Mouse (Mus musculus): ENCODE measurements around the gene Cacna1g. TPM values are rescaled to one million over a fixed set of nuclear protein-coding genes. Genes with fewer than 3 reads are reported as not detected.
"Not testable (repeated sequence)": the region's sequence is repeated elsewhere in the genome, so short reads cannot be mapped to it uniquely, and the experiment has no call there.

Cacna1g gene
- polyA plus RNA-seq, 1 experiment from 2014 or later = 7.7 TPM

- Histone ChIP-seq H3K4me2 (no peak overlapping the region), H3K4me3 (no peak overlapping the region), H3K27ac (no peak overlapping the region), H3K4me1 (peaks cover 5% of the 10 kb centered on the region; the same call in 1 of the 2 replicates), H3K9ac (no peak overlapping the region), H3K9me3 (no peaks in the 10 kb centered on the region), H3K36me3 (no peaks in the 10 kb centered on the region), H3K27me3 (peaks cover 6% of the 10 kb centered on the region; the same call in 1 of the 2 replicates)
- 76% methylated on average over 7 of the region's 7 CpGs for WGBS
- ATAC-seq (ENCODE audit: borderline replicate concordance, extremely low read depth, low FRiP score, low TSS enrichment) = no peak
These were observed 79.9 kb downstream of the Cacna1g start for GRCm38 (mm10) chr11:94394107-94394506.

DNA sequence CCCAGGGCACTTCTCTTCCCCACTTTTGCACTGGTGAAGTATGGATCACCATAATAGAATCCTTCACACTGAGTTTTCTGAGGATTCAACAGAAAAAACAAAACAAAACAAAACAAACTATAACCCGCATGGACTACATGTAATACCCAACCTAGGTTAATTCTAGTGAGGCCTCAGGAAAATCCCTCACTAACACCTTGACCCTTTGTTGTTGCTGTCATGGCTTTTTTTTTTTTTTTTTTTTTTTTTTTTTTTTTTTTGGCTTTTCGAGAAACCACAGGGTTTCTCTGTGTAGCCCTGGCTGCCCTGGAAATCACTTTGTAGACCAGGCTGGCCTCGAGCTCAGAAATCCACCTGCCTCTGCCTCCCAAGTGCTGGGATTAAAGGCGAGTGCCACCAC, 80.5 kb downstream of the Cacna1g start:
- ATAC-seq (ENCODE audit: borderline replicate concordance, extremely low read depth, low FRiP score, low TSS enrichment); H3K4me2 ChIP-seq; H3K9ac ChIP-seq: not testable (repeated sequence)

DNA sequence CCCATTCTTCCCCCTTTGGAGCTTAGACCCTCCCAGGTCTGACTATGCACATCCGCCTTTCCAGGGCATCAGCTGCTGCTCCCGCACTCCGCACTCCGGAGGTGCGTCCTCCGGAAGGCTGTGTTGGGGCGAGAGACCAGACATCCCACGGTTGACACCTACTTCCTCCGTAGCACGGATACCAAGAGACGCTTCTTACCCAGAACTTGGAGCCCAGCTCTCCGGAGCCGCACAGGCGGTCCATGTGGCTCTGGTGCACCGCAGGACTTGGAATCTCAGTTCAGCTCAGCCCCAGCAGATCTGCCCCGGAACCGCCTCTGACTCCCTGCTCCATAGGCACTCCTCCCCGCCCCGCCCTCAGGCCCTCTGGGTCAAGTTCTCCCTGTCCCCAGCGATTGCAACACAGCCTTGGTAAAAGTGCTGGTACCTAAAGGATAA, 81.3 kb downstream of the Cacna1g start, which contains the start of gene Abcc3:
TSS of gene Abcc3 (minus strand) at position 326 of the 438 bp plus-strand sequence.
- Histone ChIP-seq H3K27me3 (peaks cover 6% of the 10 kb centered on the region; the same call in 1 of the 2 replicates), H3K4me2 (peak within 1 kb of the TSS; percentile 44), H3K9ac (no peak within 1 kb of the TSS), H3K4me1 (peaks cover 5% of the 10 kb centered on the region; the same call in 1 of the 2 replicates), H3K9me3 (no peaks in the 10 kb centered on the region), H3K27ac (no peak within 1 kb of the TSS), H3K36me3 (no peaks in the 10 kb centered on the region), H3K4me3 (peak within 1 kb of the TSS; percentile 24)
- WGBS = 3% methylated on average over 20 of the region's 20 CpGs
- no peak for ATAC-seq (ENCODE audit: borderline replicate concordance, extremely low read depth, low FRiP score, low TSS enrichment)

More for the DNA sequence above, 80.5 kb downstream of the Cacna1g start:
- not testable (repeated sequence) for H3K4me1 ChIP-seq, H3K27ac ChIP-seq, H3K27me3 ChIP-seq, H3K9me3 ChIP-seq, H3K36me3 ChIP-seq, H3K4me3 ChIP-seq
- 90% methylated on average over 4 of the region's 4 CpGs for WGBS

DNA sequence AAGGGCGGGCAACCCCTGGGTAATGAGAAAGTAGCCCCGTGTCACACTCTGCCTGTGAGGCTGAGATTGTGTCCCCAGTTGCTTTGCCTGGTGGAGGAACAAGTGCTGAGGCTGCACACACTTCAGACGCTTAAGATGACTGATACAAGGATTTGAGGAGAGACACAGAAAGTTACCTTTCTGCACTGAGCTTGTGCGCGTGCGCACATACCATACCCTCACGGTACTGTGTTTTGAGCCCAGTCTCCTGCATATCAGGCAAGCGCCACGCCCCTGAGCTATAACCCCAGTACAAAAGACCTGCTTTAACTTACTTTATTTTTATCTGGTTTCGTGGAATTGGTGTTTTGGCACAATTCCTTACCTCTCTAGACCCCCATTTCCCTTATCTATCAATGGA, 82.3 kb downstream of the Cacna1g start:
- no peak for ATAC-seq (ENCODE audit: borderline replicate concordance, extremely low read depth, low FRiP score, low TSS enrichment)
- Histone ChIP-seq H3K4me3 (no peak overlapping the region), H3K36me3 (no peaks in the 10 kb centered on the region), H3K27me3 (peaks cover 6% of the 10 kb centered on the region; the same call in 1 of the 2 replicates), H3K4me1 (peaks cover 6% of the 10 kb centered on the region), H3K9me3 (no peaks in the 10 kb centered on the region), H3K9ac (no peak overlapping the region), H3K4me2 (no peak overlapping the region), H3K27ac (no peak overlapping the region)
- WGBS = 68% methylated on average over 10 of the region's 10 CpGs

- no peaks in the 10 kb centered on the region for H3K9me3 ChIP-seq
- no peak overlapping the region for H3K27ac ChIP-seq
- H3K4me3 ChIP-seq = no peak overlapping the region
- no peaks in the 10 kb centered on the region for H3K36me3 ChIP-seq
- no peak for ATAC-seq (ENCODE audit: borderline replicate concordance, extremely low read depth, low FRiP score, low TSS enrichment)
- H3K4me1 ChIP-seq = peaks cover 15% of the 10 kb centered on the region
- 81% methylated on average over 6 of the region's 6 CpGs for WGBS
- no peak overlapping the region for H3K4me2 ChIP-seq
- no peak overlapping the region for H3K9ac ChIP-seq
- H3K27me3 ChIP-seq = peaks cover 6% of the 10 kb centered on the region; the same call in 1 of the 2 replicates
These were observed 83.2 kb downstream of the Cacna1g start for GRCm38 (mm10) chr11:94390825-94391224.

DNA sequence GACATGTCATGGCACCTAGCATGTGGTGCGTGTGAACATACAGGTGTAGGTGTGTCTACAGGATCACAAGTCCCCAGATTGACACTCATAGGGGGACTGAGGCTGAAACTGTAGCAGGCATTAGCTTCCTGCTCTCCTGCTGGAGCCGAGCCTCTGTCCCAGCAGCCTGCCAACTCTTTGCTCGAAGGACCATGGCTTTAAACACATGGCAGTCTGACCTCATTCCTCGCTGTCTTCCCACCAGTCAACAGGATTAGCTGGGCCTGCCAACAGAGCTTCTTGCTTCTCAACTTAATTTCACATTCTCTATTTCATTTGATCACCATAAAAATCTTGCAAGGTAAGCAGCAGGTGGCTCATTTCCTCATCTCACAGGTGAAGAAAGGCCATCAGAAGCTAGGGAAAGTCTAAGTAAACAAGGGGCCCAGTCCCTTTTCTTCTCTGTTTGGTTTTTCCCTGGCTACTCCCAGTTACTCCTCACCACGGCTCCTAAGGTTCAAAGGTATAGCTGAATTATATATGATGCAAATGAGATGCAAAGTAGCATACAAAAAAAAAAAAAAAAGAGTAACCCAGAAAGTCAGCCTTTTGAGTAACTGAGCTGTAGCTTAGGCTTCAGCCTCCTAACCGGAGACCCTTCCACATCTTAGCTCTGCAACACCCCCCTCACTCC, 84.1 kb downstream of the Cacna1g start:
- Histone ChIP-seq H3K9me3 (no peaks in the 10 kb centered on the region), H3K4me1 (peaks cover 22% of the 10 kb centered on the region), H3K27ac (no peak overlapping the region), H3K4me3 (no peak overlapping the region), H3K27me3 (peaks cover 6% of the 10 kb centered on the region; the same call in 1 of the 2 replicates), H3K36me3 (no peaks in the 10 kb centered on the region), H3K9ac (no peak overlapping the region), H3K4me2 (no peak overlapping the region)
- 50% methylated on average over 6 of the region's 6 CpGs for WGBS
- ATAC-seq (ENCODE audit: borderline replicate concordance, extremely low read depth, low FRiP score, low TSS enrichment) = no peak

GRCm38 (mm10) chr11:94389021-94389420, 85.0 kb downstream of the Cacna1g start:
- no peaks in the 10 kb centered on the region for H3K36me3 ChIP-seq
- peaks cover 22% of the 10 kb centered on the region for H3K4me1 ChIP-seq
- H3K4me3 ChIP-seq = no peak overlapping the region
- WGBS = 63% methylated on average over 4 of the region's 4 CpGs
- H3K27ac ChIP-seq = no peak overlapping the region
- peaks cover 6% of the 10 kb centered on the region; the same call in 1 of the 2 replicates for H3K27me3 ChIP-seq
- ATAC-seq (ENCODE audit: borderline replicate concordance, extremely low read depth, low FRiP score, low TSS enrichment) = no peak
- no peak overlapping the region for H3K4me2 ChIP-seq
- no peak overlapping the region for H3K9ac ChIP-seq
- no peaks in the 10 kb centered on the region for H3K9me3 ChIP-seq

DNA sequence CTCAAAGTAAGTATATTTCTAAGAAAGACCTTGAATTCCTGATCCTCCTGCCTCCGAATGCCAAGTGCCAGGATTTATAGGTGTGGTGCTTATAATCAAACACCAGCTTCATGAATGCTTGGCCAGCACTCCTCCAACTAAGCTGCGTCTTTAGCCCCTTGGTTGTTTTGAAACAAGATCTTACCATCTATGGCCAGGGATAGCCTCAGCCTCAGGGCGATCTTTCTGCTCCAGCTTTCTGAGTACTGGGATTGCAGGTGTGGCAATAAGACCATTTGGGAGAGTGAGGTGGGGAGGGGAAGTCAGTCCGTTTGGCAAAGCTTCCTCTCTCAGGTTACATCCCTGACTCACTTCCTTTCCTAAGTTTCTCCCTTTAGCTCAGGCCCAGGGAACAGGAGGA, 86.2 kb downstream of the Cacna1g start:
- no peak overlapping the region for H3K27ac ChIP-seq
- peaks cover 6% of the 10 kb centered on the region; the same call in 1 of the 2 replicates for H3K27me3 ChIP-seq
- WGBS = 65% methylated on average over 4 of the region's 4 CpGs
- no peak for ATAC-seq (ENCODE audit: borderline replicate concordance, extremely low read depth, low FRiP score, low TSS enrichment)
- no peak overlapping the region for H3K4me2 ChIP-seq
- peaks cover 22% of the 10 kb centered on the region for H3K4me1 ChIP-seq
- H3K9me3 ChIP-seq = no peaks in the 10 kb centered on the region
- no peak overlapping the region for H3K4me3 ChIP-seq
- no peak overlapping the region for H3K9ac ChIP-seq
- no peaks in the 10 kb centered on the region for H3K36me3 ChIP-seq

GRCm38 (mm10) chr11:94385977-94386771, 87.8 kb downstream of the Cacna1g start:
- peak overlapping the region; percentile 39 for H3K4me2 ChIP-seq
- ATAC-seq (ENCODE audit: borderline replicate concordance, extremely low read depth, low FRiP score, low TSS enrichment) = peak; percentile 53
- H3K4me1 ChIP-seq = peaks cover 18% of the 10 kb centered on the region
- H3K4me3 ChIP-seq = no peak overlapping the region
- WGBS = 9% methylated on average over 12 of the region's 12 CpGs
- no peaks in the 10 kb centered on the region for H3K9me3 ChIP-seq
- no peaks in the 10 kb centered on the region for H3K36me3 ChIP-seq
- no peaks in the 10 kb centered on the region; the same call in 1 of the 2 replicates for H3K27me3 ChIP-seq
- H3K27ac ChIP-seq = peak overlapping the region; percentile 48
- no peak overlapping the region for H3K9ac ChIP-seq

- Histone ChIP-seq H3K36me3 (no peaks in the 10 kb centered on the region), H3K4me3 (no peak overlapping the region), H3K27me3 (no peaks in the 10 kb centered on the region), H3K27ac (no peak overlapping the region), H3K9ac (no peak overlapping the region), H3K9me3 (no peaks in the 10 kb centered on the region), H3K4me1 (no peaks in the 10 kb centered on the region), H3K4me2 (no peak overlapping the region)
- ATAC-seq (ENCODE audit: borderline replicate concordance, extremely low read depth, low FRiP score, low TSS enrichment) = no peak
- WGBS = 62% methylated on average over 8 of the region's 8 CpGs
These were observed 94.3 kb downstream of the Cacna1g start for GRCm38 (mm10) chr11:94379736-94380135.

- Histone ChIP-seq H3K36me3 (no peaks in the 10 kb centered on the region), H3K4me3 (no peak overlapping the region), H3K9me3 (no peaks in the 10 kb centered on the region), H3K27ac (no peak overlapping the region), H3K27me3 (no peaks in the 10 kb centered on the region), H3K4me2 (no peak overlapping the region), H3K4me1 (no peaks in the 10 kb centered on the region), H3K9ac (no peak overlapping the region)
- 36% methylated on average over 2 of the region's 2 CpGs for WGBS
- ATAC-seq (ENCODE audit: borderline replicate concordance, extremely low read depth, low FRiP score, low TSS enrichment) = no peak
These were observed 94.9 kb downstream of the Cacna1g start for GRCm38 (mm10) chr11:94379061-94379460.

Data from lung, embryonic 15.5 days (tissue).